Mouse (Mus musculus) right cerebral cortex, postnatal 25 days (tissue): ENCODE measurements around the gene Phldb1.
"Not testable (repeated sequence)": the region's sequence is repeated elsewhere in the genome, so short reads cannot be mapped to it uniquely, and the experiment has no call there.

Experiments
- DNase-seq: peaks from one replicate; pipeline ENCODE4 v3.0.0; 2022

Phldb1 gene

GRCm38 (mm10) chr9:44648881-44649281 is 86.1 kb downstream of the Phldb1 start:
- no peak for DNase-seq

GRCm38 (mm10) chr9:44647656-44648055 is 87.3 kb downstream of the Phldb1 start:
- no peak for DNase-seq

- no peak for DNase-seq
These were observed 88.0 kb downstream of the Phldb1 start for GRCm38 (mm10) chr9:44647026-44647425.

GRCm38 (mm10) chr9:44646366-44646765 is 88.6 kb downstream of the Phldb1 start:
- no peak for DNase-seq

GRCm38 (mm10) chr9:44645924-44646323 is 89.1 kb downstream of the Phldb1 start:
- no peak for DNase-seq

- no peak for DNase-seq
These were observed 89.5 kb downstream of the Phldb1 start for GRCm38 (mm10) chr9:44645481-44645880.

GRCm38 (mm10) chr9:44644186-44644585 is 90.8 kb downstream of the Phldb1 start:
- DNase-seq, result no peak

GRCm38 (mm10) chr9:44643103-44643502 is 91.9 kb downstream of the Phldb1 start:
- DNase-seq, result no peak

GRCm38 (mm10) chr9:44641616-44642015 is 93.4 kb downstream of the Phldb1 start:
- DNase-seq, result no peak

- no peak for DNase-seq
These were observed 94.2 kb downstream of the Phldb1 start for GRCm38 (mm10) chr9:44640646-44641357.

GRCm38 (mm10) chr9:44640028-44640427 is 95.0 kb downstream of the Phldb1 start:
- DNase-seq, result not testable (repeated sequence)

- DNase-seq, result not testable (repeated sequence)
These were observed 96.3 kb downstream of the Phldb1 start for GRCm38 (mm10) chr9:44638726-44639125.

- DNase-seq, result no peak
These were observed 97.3 kb downstream of the Phldb1 start for GRCm38 (mm10) chr9:44637551-44638169.
